Mouse (Mus musculus) liver, embryonic 12.5 days (tissue): ENCODE results near the gene AV320801. TPM values are rescaled to one million over a fixed set of nuclear protein-coding genes. Genes with fewer than 3 reads are reported as not detected.
"Not testable (repeated sequence)": the region's sequence is repeated elsewhere in the genome, so short reads cannot be mapped to it uniquely, and the experiment has no call there.

Source experiments
- ATAC-seq: fragments of 200-750 bp; cut with Nextera tagmentation; 2 replicates; pipeline ENCODE4 v1.8.0; 2017; ENCODE audit warnings: moderate number of reproducible peaks, mild to moderate bottlenecking, moderate library complexity
- H3K27ac ChIP-seq: fragments of 300-500 bp; sonication (generic); 2 replicates; pipeline ENCODE4 v1.5.1; 2016; ENCODE audit warnings: mild to moderate bottlenecking
- H3K27me3 ChIP-seq: fragments of 300-500 bp; sonication (generic); replicated peaks from 2 replicates; pipeline ENCODE4 v1.6.1; 2016; ENCODE audit warnings: mild to moderate bottlenecking, moderate library complexity
- H3K36me3 ChIP-seq: fragments of 300-500 bp; sonication (generic); 2 replicates; pipeline ENCODE4 v1.6.1; 2016; ENCODE audit warnings: mild to moderate bottlenecking, moderate library complexity
- H3K4me1 ChIP-seq: fragments of 300-500 bp; sonication (generic); 2 replicates; pipeline ENCODE4 v1.6.1; 2016
- H3K4me2 ChIP-seq: fragments of 300-500 bp; sonication (generic); 2 replicates; pipeline ENCODE4 v1.6.1; 2016; ENCODE audit warnings: mild to moderate bottlenecking, moderate library complexity
- H3K4me3 ChIP-seq: fragments of 300-500 bp; sonication (generic); 2 replicates; pipeline ENCODE4 v1.5.1; 2016; ENCODE audit warnings: mild to moderate bottlenecking, moderate library complexity
- H3K9ac ChIP-seq: fragments of 300-500 bp; sonication (generic); 2 replicates; pipeline ENCODE4 v1.6.1; 2016; ENCODE audit warnings: mild to moderate bottlenecking, moderate library complexity
- H3K9me3 ChIP-seq: fragments of 300-500 bp; sonication (generic); replicated peaks from 2 replicates; pipeline ENCODE4 v1.6.1; 2016; ENCODE audit warnings: mild to moderate bottlenecking, moderate library complexity
- WGBS: fragments of 180-500 bp; shearing (Covaris S2); methylation state at CpG from one replicate; pipeline ENCODE4 v1.1.7; 2016; ENCODE audit not compliant: insufficient replicate concordance; 5-methylcytosine and 5-hydroxymethylcytosine counted together
- polyA plus RNA-seq: library from polyadenylated mRNA; unstranded; fragments of >200 nt; fragmentation: Nextera tagmentation; extraction: Ambion mirVana; gene quantifications from 2 replicates; pipeline ENCODE4 v1.2.1, GENCODE M21; 2016

The AV320801 gene
- polyA plus RNA-seq = not detected in 2 replicates

GRCm38 (mm10) chrX:135494288-135494687, at the start of gene AV320801:
Gene AV320801, plus strand, starts transcription at chrX:135494588.
- 99% methylated on average over 7 of the region's 14 CpGs for WGBS
- not testable (repeated sequence) for ATAC-seq, H3K4me1 ChIP-seq

GRCm38 (mm10) chrX:135464160-135464559, 30.2 kb upstream of the AV320801 start:
- H3K27me3 ChIP-seq, H3K4me2 ChIP-seq, H3K36me3 ChIP-seq, H3K4me1 ChIP-seq, H3K9me3 ChIP-seq, ATAC-seq, H3K4me3 ChIP-seq, H3K27ac ChIP-seq, H3K9ac ChIP-seq: not testable (repeated sequence)
- WGBS = no CpG with 5 or more reads among the region's 3 CpGs

More at GRCm38 (mm10) chrX:135494288-135494687, at the start of gene AV320801:
- not testable (repeated sequence) for H3K36me3 ChIP-seq, H3K27ac ChIP-seq, H3K4me3 ChIP-seq, H3K4me2 ChIP-seq, H3K9ac ChIP-seq, H3K9me3 ChIP-seq, H3K27me3 ChIP-seq

GRCm38 (mm10) chrX:135481902-135482301, 12.5 kb upstream of the AV320801 start:
- H3K27me3 ChIP-seq, H3K36me3 ChIP-seq, H3K27ac ChIP-seq, H3K4me3 ChIP-seq, H3K4me1 ChIP-seq, H3K9ac ChIP-seq, H3K4me2 ChIP-seq, ATAC-seq, H3K9me3 ChIP-seq: not testable (repeated sequence)
- no CpG with 5 or more reads among the region's 6 CpGs for WGBS

GRCm38 (mm10) chrX:135483183-135483582, 11.2 kb upstream of the AV320801 start:
- WGBS = no CpG with 5 or more reads among the region's 3 CpGs
- not testable (repeated sequence) for H3K9me3 ChIP-seq, ATAC-seq, H3K4me3 ChIP-seq, H3K27ac ChIP-seq, H3K4me2 ChIP-seq, H3K9ac ChIP-seq, H3K27me3 ChIP-seq, H3K36me3 ChIP-seq, H3K4me1 ChIP-seq

Other genes with a start within 250 kb of the AV320801 start
- gene Pramel3, start 192.3 kb upstream of the AV320801 start, polyA plus RNA-seq = not detected in 2 replicates
- gene Gm5128, start 121.3 kb upstream of the AV320801 start, polyA plus RNA-seq = not detected in 2 replicates
- not detected in 2 replicates for gene Gm7903, start 60.8 kb upstream of the AV320801 start, polyA plus RNA-seq
- not detected in 2 replicates for gene Nxf7, start 104.2 kb downstream of the AV320801 start, polyA plus RNA-seq
- not detected in 2 replicates for gene Prame, start 133.1 kb downstream of the AV320801 start, polyA plus RNA-seq
- not detected in 2 replicates for gene Tcp11x2, start 199.2 kb downstream of the AV320801 start, polyA plus RNA-seq
- not detected in 2 replicates for gene Tmsb15a, start 230.7 kb downstream of the AV320801 start, polyA plus RNA-seq
- gene Armcx5, start 248.1 kb downstream of the AV320801 start, polyA plus RNA-seq = 4.2 and 5.0 TPM in 2 replicates
- 14.4 and 15.5 TPM in 2 replicates for gene Gprasp1, start 248.1 kb downstream of the AV320801 start, polyA plus RNA-seq